Mouse (Mus musculus) MEL (cell line): ENCODE data around the gene Olfr374.

Source experiments
- CTCF ChIP-seq, 3 experiments: IDR thresholded peaks in 2 of 3; conservative IDR thresholded peaks in 1 of 3; 2 replicates each; pipeline ENCODE4 v1.5.1; 2011 to 2012; ENCODE audit warnings: low read length in 3 of 3, low read depth in 2 of 3, mild to moderate bottlenecking in 2 of 3, improper control_type of control experiment in 1 of 3, inconsistent platforms in 1 of 3, mixed read lengths in 1 of 3, moderate library complexity in 1 of 3; ENCODE audit not compliant: control insufficient read depth in 1 of 3, insufficient read depth in 1 of 3, poor library complexity in 1 of 3, severe bottlenecking in 1 of 3
- POLR2AphosphoS2 ChIP-seq: IDR thresholded peaks from 2 replicates; pipeline ENCODE4 v1.6.1; 2011; ENCODE audit warnings: low read length, improper control_type of control experiment
- TAL1 ChIP-seq: IDR thresholded peaks from 2 replicates; pipeline ENCODE4 v1.6.1; 2012; ENCODE audit warnings: mild to moderate bottlenecking, inconsistent platforms, low read length, moderate library complexity, mixed read lengths
- USF1 ChIP-seq: IDR thresholded peaks from 2 replicates; pipeline ENCODE4 v1.6.1; 2014; ENCODE audit warnings: low read depth, mild to moderate bottlenecking, inconsistent platforms, low read length, improper control_type of control experiment, moderate library complexity

DNA sequence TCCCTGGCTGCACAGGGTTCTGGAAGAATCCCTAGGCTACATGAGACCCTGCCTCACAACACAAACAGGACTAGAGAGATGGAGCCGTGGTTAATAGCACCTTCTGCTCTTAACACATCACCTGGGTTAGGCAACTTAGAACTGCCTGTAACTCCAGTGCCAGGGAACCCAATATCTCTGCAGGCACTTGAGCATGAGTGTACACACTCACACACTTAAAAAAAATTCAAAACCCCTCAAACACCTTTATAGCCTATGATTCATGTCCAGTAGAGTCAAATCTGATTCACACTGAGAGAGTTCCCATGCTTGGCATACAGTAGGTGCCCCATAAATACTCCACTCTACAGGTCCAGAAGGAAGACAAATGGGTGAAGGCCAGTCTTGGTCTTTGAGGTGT is 25.6 kb downstream of the Olfr374 start:
- TF ChIP-seq CTCF (IDR thresholded peaks at IDR 0.05 in 2 of 3, conservative IDR thresholded peaks at IDR 0.05 in 1 of 3; ENCODE audit: control insufficient read depth in 1 of 3, insufficient read depth in 1 of 3, low read depth in 2 of 3, low read length in 3 of 3, poor library complexity in 1 of 3, severe bottlenecking in 1 of 3) (no peak), POLR2AphosphoS2 (no peak), TAL1 (no peak), USF1 (no peak)
